Mouse (Mus musculus): ENCODE data around the gene Btbd35f17. TPM values are rescaled to one million over a fixed set of nuclear protein-coding genes. Genes with fewer than 3 reads are reported as not detected.

Btbd35f17 gene
- polyA plus RNA-seq (2012; ENCODE audit: low replicate concordance) = not detected in 2 replicates

DNA sequence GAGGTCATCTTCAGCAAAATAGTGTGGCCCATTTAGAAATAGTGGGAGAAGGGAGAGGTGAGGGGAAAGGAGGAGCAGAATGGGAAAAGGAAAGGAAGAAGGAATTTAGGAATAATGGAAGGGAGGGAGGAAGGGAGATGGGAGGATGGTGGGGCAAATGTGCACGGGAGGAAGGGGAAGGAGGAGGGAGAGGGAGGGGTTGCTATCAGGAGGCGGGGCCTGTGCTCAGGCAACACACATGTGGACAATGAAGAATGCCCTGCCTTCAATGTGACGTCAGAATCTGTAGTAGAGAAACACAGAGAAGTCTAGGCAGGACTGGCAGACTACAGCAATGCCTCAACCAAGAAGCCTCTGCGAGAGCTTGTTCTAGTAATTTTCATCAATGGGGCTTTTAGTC, at the start of gene Btbd35f17:
Gene Btbd35f17 (plus strand): TSS at position 301 of the 400 bp plus-strand sequence.

Other genes starting within 250 kb of the Btbd35f17 start
- not detected in 2 replicates for gene Btbd35f28, start 174.1 kb upstream of the Btbd35f17 start, polyA plus RNA-seq (2012; ENCODE audit: low replicate concordance)
- not detected in 2 replicates for gene Btbd35f20, start 79.4 kb upstream of the Btbd35f17 start, polyA plus RNA-seq (2012; ENCODE audit: low replicate concordance)